Mouse (Mus musculus) gastrocnemius, adult 2 months (tissue): ENCODE results near the gene Apopt1. TPM values are rescaled to one million over a fixed set of nuclear protein-coding genes. Genes with fewer than 3 reads are reported as not detected.
"Not testable (repeated sequence)": the region's sequence is repeated elsewhere in the genome, so short reads cannot be mapped to it uniquely, and the experiment has no call there.

ENCODE experiments used
- DNase-seq: peaks from one replicate; pipeline ENCODE4 v3.0.0; 2022
- H3K27ac ChIP-seq: fragments of 200-600 bp; 2 replicates; pipeline ENCODE4 v1.8.1; 2022; ENCODE audit warnings: mild to moderate bottlenecking
- H3K4me3 ChIP-seq: fragments of 200-600 bp; 2 replicates; pipeline ENCODE4 v1.8.1; 2022; ENCODE audit warnings: mild to moderate bottlenecking, moderate library complexity
- CTCF ChIP-seq: fragments of 200-600 bp; IDR thresholded peaks from 2 replicates; pipeline ENCODE4 v1.8.1; 2022; ENCODE audit warnings: antibody characterized with exemption, mild to moderate bottlenecking, moderate library complexity
- intact Hi-C: fragments of 180-260 bp; cut with DNase I; formaldehyde crosslinking; loops from one replicate; pipeline ENCODE4 v1.15.1; 2025
- total RNA-seq, 2 experiments: library from RNA; stranded (reverse); gene quantifications; 2 replicates each; pipeline ENCODE4 v1.2.3; 2021

The Apopt1 gene
- total RNA-seq, 2 experiments from 2014 or later = 37.4 to 46.7 TPM

DNA sequence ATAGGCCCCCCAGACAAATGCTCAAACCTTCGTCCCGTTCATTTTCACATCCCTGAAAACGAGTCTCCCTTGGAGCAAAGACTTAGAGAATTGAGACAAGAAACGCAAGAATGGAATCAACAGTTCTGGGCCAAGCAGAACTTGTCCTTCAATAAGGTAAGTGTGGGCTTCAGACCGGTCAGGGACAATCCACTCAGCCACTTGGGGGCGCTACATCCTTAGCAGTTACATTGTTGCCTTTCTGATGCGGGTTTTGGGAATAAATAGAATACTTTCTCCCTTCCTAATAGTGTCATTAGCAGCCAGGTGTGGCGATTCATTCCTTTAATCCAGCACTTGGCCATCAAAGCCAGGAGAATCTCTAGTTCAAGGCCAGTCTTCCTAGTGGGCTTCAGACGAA lies 9.6 kb downstream of the Apopt1 start:
- peak; percentile 69 for DNase-seq
- intact Hi-C loops = no loop called here

GRCm38 (mm10) chr12:111724638-111725337 lies 11.7 kb downstream of the Apopt1 start:
- peak; percentile 77 for DNase-seq
- Histone ChIP-seq H3K4me3 (no peak overlapping the region; the same call in 1 of the 2 replicates), H3K27ac (peak overlapping the region; percentile 89)
- TF ChIP-seq CTCF = no peak
- intact Hi-C loops = no loop called here

More for the DNA sequence above, 9.6 kb downstream of the Apopt1 start:
- Histone ChIP-seq H3K27ac (no peak overlapping the region), H3K4me3 (no peak overlapping the region)
- peak; percentile 78 for TF ChIP-seq CTCF

DNA sequence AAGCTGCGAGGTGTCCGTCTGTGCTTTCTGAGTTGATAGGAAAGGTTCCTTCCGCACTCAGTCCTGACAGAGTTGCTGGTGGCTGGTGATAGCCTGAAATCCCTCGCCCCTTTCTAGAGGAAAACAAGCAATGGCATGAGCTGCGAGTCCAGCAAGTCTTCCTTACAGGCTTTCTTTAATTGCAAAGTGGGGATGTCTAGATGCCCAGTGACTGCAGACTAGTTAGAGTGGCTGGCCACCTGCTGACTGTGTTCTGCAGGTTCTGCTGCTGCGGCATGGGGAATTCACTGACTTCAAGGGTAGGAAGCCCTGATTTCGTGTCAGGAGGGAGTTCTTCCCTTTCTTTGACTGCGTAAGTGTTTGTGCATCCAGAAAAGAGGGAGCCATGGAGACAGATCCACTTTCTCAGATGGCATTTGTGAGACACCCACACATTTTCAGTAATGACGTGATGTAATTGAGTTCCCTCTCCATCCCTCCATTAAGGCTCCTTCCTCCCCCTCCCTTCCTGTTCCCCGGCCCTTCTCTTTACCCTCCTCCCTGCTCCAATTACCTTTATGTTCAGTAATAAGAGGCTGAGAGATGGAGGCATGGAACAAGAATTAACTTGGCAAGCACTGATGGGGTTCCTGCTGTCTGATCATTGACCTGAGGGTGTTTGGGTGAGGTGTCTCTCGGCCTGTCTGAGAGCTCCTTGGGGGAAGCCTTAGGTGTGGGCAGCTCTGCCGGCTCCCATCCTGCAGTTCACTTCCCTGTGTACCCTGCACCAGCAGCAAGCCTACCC lies 12.5 kb downstream of the Apopt1 start:
- Histone ChIP-seq H3K27ac (peak overlapping the region; percentile 89), H3K4me3 (peak overlapping the region; percentile 45)
- intact Hi-C loops = no loop called here
- no peak for TF ChIP-seq CTCF
- DNase-seq = no peak

DNA sequence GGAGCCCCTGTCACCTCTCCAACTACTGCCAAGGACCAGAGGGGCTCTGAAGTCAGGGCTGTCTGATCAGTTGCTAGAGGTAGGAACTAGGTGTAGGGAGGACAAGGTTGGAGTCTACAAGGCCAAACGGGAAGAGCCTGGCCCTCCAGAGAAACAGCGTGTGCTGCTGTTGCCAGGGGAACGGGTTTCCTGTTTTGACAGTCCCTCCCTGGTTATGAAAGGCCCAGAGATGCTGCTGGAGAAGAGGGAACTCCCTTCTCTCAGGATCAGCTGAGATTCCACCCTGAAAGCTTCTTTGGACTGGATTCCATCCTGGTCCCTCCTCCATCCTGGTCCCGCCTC lies 13.0 kb downstream of the Apopt1 start:
- Histone ChIP-seq H3K27ac (peak overlapping the region; percentile 89), H3K4me3 (peak overlapping the region; percentile 45)
- peak; percentile 71 for DNase-seq
- TF ChIP-seq CTCF = no peak
- intact Hi-C loops = no loop called here

DNA sequence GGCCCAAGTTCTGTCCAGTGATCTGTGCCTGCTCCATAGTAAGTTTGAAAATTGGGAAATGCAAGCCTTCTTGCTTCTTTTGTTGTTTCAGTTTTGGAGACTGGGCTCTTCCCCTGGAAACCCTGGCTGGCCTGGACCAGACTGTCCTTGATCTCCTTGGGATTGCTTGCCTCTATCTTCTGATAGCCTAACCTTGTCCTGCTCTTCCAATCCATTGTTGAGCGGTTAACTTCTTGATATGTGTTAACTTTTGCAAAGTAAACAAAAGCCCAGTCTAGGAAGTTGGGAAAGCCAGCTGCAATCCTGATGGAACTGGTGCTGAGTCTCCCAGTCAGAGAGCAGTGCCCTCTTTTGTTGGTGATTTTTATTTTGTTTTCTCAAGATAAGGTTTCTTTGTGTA lies 14.9 kb downstream of the Apopt1 start:
- no peak for DNase-seq
- intact Hi-C loops = no loop called here
- no peak for TF ChIP-seq CTCF
- H3K27ac ChIP-seq = no peak overlapping the region
- no peak overlapping the region for H3K4me3 ChIP-seq

- intact Hi-C loops = loop anchor here (5.0 kb wide), 1 partner anchor 35 kb away; no protein-coding TSS in a partner anchor
- peak overlapping the region; percentile 79 for H3K27ac ChIP-seq
- DNase-seq = peak; percentile 93
- TF ChIP-seq CTCF = peak; percentile 98
- peak overlapping the region; percentile 50 for H3K4me3 ChIP-seq
Measured at GRCm38 (mm10) chr12:111731822-111732807, 19.1 kb downstream of the Apopt1 start.

DNA sequence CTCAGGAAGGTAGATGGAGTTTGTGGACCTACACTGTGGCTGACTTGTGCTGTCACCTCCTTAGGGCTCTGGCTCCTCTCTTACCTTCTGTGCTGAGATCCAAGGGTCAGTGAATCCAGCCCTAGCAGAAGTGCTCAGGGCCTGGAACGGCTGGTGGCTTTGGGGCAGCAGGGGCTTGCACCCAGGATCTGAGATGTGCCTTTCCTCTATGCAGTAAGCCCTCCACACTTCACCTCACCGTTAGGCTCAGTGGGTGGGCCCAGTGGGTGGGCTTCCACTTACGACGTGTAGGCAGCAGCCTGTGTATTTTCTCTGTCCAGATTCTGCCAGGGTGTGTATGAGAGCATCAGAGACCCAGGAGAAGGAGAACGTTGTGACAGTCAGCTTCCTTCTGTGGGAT lies 19.9 kb downstream of the Apopt1 start:
- Histone ChIP-seq H3K27ac (peak overlapping the region; percentile 79), H3K4me3 (no peak overlapping the region)
- no peak for TF ChIP-seq CTCF
- DNase-seq = no peak
- intact Hi-C loops = loop anchor here (1.0 to 5.0 kb wide), 2 partner anchors 36 to 65 kb away; no protein-coding TSS in a partner anchor

DNA sequence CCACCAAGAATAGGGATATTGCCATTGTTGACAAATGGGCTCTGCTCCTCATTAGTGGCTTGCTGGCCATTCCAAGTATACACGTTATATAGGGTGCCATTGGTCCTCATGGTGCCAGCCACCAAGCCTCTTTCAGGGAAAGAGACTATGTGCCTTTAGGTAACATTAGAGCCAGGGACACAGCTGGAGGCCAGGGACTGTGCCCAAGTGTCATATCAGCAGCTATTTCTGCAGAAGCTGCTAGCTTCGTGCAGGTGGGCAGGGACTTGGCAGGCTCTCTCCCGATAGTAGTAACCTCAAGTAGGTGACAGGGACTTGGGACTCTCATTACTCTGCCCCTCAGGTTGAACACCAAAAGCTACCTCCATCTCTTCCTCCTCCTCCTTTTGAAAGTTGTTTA lies 21.9 kb downstream of the Apopt1 start:
- Histone ChIP-seq H3K27ac (no peak overlapping the region), H3K4me3 (no peak overlapping the region)
- intact Hi-C loops = loop anchor here (5.0 kb wide), 1 partner anchor 38 kb away; no protein-coding TSS in a partner anchor
- no peak for TF ChIP-seq CTCF
- no peak for DNase-seq

- H3K4me3 ChIP-seq, DNase-seq, intact Hi-C loops, H3K27ac ChIP-seq: not testable (repeated sequence)
Measured at GRCm38 (mm10) chr12:111736676-111737075, 23.6 kb downstream of the Apopt1 start.

- no peak overlapping the region for H3K27ac ChIP-seq
- no peak overlapping the region for H3K4me3 ChIP-seq
- intact Hi-C loops = no loop called here
- DNase-seq = no peak
- TF ChIP-seq CTCF = no peak
Measured at GRCm38 (mm10) chr12:111737370-111737769, 24.3 kb downstream of the Apopt1 start.

DNA sequence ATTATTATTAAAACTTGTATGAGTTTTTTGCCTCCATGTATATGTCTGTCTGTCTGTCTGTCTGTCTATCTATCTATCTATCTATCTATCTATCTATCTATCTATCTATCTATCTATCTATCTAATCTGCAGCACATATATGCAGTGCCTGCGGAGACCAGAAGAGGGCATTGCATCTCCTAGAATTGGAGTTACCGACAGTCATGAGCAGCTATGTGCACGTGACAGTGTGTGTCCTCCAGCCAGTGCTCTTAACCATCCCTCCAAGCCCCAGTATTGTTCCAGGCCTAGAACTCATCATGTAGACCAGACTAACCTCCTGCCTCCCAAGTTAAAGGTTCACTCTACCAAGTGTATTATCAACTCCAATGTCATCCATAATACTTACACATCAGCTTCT lies 25.7 kb downstream of the Apopt1 start:
- no peak overlapping the region for H3K4me3 ChIP-seq
- intact Hi-C loops = no loop called here
- TF ChIP-seq CTCF = peak; percentile 65
- no peak overlapping the region for H3K27ac ChIP-seq
- DNase-seq = peak; percentile 77

GRCm38 (mm10) chr12:111741338-111741737 lies 28.3 kb downstream of the Apopt1 start:
- no peak overlapping the region for H3K27ac ChIP-seq
- intact Hi-C loops = loop anchor here (10.0 kb wide), 1 partner anchor 213 kb away; no protein-coding TSS in a partner anchor
- no peak for TF ChIP-seq CTCF
- no peak overlapping the region for H3K4me3 ChIP-seq
- no peak for DNase-seq
